Mouse (Mus musculus) megakaryocyte-erythroid progenitor cell, adult 5-6 weeks (primary cell): ENCODE data around the gene Grid1. TPM values are rescaled to one million over a fixed set of nuclear protein-coding genes. Genes with fewer than 3 reads are reported as not detected.

Experiments used
- ATAC-seq: replicated peaks from 2 replicates; pipeline ENCODE4 v1.8.0; 2016; ENCODE audit warnings: mild to moderate bottlenecking, inconsistent platforms; ENCODE audit not compliant: severe bottlenecking, poor library complexity, low FRiP score, low TSS enrichment
- total RNA-seq, 2 experiments: library from RNA; stranded (forward) in 1 of 2; stranded (reverse) in 1 of 2; fragments of 200-1000, 215-1000 nt in 1 of 2; fragments of >200 nt in 1 of 2; fragmentation: Nextera tagmentation in 1 of 2; gene quantifications; 2 replicates each; pipeline ENCODE4 v1.2.3; 2014 to 2017

The Grid1 gene
- total RNA-seq (2014; fragmentation: Nextera tagmentation) (not detected in 2 replicates), total RNA-seq (2017) (not detected in 2 replicates)

- ATAC-seq: no peak
Measured at GRCm38 (mm10) chr14:34819919-34820652, at the start of gene Grid1. TSS of gene Grid1 (plus strand) at chr14:34820108.

DNA sequence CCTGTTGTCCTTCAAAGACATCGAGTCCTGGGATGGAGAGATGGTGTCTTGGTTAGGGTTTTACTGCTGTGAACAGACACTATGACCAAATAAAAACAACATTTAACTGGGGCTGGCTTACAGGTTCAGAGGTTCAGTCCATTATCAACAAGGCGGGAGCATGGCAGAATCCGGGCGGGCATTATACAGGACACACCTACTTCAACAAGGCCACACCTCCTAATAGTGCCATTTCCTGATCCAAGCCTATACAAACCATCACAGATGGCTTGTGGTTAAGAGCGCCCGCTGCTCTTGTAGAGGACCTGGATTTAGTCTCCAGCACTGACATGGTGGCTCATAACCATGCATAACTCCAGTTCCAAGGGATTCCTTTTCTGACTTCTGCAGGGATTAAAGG is 49.4 kb upstream of the Grid1 start:
- no peak for ATAC-seq

DNA sequence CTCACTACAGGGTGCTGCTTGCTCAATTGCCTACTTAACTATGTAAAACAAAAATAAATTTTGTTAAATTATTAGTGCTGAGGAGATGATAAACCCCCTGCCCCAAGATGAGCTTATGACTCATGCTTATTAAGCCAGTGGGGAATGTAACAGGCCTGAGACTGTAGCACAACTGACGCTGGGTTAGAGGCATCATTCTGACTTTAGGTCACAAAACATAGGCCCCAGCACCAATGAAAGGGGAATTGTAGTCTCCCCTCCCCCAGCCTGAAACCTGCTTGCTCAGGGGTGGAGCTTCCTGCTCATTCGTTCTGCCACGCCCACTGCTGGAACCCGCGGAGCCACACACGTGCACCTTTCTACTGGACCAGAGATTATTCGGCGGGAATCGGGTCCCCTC is 48.3 kb upstream of the Grid1 start:
- ATAC-seq: no peak

DNA sequence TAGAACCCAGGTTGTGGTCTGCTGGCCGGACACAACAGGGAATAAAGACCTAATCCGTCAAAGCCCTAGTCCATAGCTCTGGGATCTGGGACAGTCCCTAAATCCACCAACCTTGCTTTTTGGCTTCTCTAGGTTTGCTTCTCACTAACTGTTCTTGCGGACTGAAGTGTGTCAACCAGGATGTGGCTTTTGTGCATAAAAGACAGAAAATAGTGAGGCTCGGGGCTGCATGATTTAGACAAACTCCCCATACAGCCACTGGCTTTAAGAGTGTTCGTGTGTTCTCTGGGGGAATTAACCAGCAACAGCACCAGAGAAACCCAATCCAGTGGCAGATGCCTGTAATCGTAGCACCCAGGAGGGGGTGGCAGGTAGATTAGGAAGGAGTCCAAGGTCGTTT is 47.8 kb upstream of the Grid1 start:
- no peak for ATAC-seq

DNA sequence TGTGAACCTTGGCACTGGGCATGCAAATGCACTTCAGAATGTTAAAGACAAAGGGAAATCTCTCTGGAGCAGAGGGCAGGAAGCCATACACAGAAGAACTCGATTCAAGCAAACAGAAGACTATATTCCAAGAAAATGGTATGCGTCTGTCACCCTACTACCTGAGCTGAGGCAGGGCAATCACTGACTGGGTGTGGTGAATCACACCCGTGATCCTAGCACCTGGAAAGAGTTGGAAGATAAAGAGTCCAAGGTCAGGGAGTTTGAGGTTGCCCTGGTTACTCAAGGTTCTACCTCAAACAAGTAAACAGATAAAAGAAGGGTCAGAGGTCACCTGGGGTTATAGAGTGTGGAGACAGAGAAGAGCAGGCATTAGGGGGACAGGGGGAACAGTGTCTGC is 46.2 kb upstream of the Grid1 start:
- no peak for ATAC-seq

GRCm38 (mm10) chr14:34774231-34774630 is 45.7 kb upstream of the Grid1 start:
- no peak for ATAC-seq

DNA sequence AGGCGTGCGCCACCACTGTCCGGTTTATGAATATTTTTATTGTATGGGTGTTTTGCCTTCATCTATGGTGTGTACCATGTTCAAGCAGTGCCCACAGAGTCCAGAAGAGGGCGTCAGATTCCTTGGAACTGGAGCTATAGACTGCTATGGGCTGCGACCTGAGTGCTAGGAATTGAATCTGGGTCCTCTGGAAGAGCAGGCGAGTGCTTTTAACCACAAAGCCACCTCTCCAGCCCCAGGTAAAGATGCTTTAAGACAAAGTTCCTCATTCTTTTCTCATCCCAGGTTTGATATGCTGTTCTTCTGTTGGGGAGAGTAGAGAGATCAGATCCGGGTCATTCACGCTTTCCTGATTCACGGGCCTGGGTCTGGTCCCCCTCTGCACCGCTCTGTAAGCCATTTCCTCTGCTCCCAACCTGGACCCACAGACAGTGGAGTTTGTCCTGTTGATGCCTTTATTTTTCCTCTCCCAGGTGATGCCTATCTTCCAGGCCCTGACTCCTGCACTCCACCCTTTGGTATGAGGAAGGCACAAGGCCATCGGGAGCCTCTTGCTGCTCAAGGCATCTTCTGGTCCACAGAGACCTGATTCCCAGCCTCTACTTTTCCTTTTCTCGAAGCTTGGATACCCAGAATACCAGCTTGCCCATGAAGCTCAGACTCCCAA is 43.1 kb upstream of the Grid1 start:
- ATAC-seq: no peak

- peak; percentile 77 for ATAC-seq
Measured at GRCm38 (mm10) chr14:34777810-34778209, 42.1 kb upstream of the Grid1 start.

- no peak for ATAC-seq
Measured at GRCm38 (mm10) chr14:34778760-34779159, 41.1 kb upstream of the Grid1 start.

DNA sequence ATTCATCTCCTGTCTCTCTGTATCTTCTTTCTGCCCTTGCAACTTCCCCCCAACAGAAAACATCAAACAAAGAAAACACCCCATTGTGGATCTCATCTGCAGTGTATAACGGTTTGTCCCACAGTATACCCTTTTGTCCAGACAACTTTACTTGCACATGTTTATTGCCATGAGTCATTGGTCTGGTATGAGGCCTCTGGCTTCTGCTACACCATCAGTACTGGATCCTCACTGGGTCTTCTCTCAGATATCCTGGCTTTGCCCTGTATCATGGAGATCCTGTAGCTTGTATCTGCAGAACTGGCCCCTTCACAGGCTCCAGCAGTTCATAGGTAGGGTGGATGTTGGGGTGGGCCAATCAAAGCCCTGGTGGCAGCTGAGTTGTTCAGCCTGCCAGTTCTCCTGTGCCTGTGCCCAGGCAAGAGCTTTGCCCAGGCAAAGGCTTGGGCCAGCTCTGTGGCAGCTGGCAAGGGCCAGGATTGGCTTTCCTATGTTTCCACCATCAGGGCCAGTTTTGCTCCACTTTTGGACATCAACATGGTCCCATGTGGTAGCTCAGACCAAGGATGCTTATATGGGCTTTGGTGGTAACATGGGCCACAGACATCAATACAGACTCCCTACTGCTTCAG is 26.4 kb upstream of the Grid1 start:
- no peak for ATAC-seq

DNA sequence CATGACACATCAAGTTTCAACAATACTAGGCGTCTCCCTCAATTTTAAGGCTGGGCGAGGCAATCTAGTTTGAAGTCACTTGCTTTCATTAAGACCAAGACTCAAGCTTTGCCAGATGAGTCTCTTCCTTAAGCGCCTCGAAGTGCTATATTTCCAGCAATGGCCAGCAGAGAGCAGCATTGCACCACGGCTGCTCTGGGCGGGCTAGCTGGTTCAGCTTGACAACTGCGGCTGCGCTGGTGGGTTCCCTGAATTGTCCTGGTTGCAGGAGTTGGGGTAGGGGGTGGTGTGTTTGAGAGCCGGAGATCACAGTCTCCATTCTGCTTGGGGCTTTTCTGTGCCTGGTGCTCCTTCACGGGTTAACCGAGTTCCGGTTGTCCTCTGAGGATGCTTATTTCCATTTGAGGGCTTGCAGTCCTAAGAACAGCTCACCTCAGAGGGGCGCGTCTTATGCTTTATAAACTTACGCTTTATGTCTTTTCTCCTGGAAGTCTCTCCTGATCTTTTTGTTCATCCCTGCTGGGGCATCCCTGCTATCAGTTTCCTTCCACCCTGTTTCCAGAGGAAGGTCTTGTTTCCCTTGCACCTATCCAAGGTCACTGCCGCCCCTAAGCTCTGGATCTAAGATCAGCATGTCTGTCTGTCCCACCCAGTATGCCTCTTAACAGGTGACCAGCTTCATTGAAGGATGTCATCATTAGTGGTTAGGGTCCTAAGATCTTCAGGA is 9.0 kb upstream of the Grid1 start:
- peak; percentile 90 for ATAC-seq

DNA sequence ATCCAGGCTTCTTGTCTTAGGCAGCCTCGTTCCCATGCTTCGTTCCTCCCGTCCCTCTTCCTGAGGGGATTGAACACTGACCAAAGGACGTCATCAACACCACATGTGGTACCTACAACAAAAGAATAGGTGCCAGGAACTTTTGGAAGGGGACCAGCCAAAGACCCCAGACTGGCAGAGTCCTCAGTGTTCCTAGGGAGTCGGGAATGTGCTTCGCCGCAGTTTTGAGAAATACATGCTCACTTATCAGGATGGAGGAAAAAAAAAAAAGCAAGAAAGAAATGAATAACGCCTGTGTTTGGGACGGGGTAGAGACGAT is 8.5 kb upstream of the Grid1 start:
- no peak for ATAC-seq

- ATAC-seq: no peak
Measured at GRCm38 (mm10) chr14:34816301-34816700, 3.6 kb upstream of the Grid1 start.

- no peak for ATAC-seq
Measured at GRCm38 (mm10) chr14:34818387-34818980, 1.4 kb upstream of the Grid1 start.

DNA sequence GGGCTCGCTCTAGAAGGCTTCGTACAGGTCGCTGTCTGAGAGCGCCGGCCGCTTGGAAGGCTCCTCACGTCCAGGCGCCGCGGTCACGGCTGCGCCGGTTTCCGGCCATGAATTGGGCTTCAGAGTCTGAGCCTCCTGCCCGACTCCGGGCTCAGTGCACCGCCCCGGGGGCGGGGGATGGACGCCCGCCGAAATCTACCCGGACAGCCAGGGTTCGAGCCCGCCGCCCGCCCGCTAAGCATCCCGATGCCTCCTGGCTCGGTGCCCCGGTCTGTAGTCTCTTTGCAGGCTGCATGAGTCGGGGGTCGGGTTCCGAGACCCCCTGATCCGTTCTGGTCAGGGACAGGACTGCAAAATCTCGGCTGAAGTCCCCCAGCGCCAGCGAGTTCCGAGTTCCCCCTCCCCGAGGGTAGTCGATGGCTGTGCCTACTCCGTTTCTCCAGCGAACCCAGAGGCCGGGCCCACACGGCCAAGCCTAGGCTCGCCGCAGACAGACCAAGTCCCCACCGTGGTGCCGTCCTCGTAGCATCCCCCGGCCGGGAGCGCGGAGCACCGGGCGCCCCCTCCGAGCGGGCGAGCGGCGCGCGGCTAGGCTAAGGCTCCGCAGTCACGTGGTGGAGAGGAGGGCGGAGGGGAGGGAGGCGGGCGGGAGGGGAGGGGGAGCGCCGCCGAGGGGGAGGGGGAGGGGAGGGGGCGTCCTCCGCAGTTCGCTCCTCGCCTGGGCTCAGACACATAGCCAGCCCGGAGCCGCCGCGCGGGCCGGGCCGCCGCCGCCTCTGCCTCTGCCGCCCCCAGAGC is 588 bp upstream of the Grid1 start:
- ATAC-seq: no peak

GRCm38 (mm10) chr14:34820653-34821005 is 721 bp downstream of the Grid1 start:
- no peak for ATAC-seq

DNA sequence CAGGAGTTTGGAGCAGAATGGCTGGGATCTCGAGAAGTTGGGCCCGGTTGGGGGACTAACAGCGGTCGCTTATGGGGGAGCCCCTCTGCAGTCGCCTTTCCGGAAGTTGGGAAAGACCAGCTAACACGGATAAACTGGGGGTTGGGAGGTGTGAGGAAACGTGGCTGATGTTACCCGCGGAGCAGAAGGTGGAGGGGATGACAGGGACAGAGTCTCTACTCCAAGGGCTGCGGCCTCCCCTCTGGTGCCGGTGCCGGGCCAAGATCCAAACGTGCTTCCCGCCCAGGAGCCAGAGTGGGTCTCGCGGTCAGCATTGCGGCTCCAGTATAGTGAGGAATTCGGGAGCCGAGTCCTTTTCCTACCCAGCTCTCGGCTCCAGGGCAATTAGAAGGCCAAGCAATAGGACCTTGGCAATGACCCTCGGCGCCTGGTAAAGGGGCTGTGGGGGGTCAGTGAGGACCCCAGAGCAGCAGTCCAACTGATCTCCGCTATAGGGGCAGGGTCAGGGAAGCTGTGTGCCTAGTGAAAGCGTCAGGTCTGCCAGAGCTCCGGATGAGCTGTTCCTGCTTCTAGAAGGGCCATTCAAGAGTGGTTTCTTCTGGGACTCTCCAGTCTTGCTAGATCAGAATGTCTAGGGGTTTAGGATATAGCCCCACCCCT is 1.4 kb downstream of the Grid1 start:
- no peak for ATAC-seq

GRCm38 (mm10) chr14:34823136-34823535 is 3.2 kb downstream of the Grid1 start:
- ATAC-seq: no peak

DNA sequence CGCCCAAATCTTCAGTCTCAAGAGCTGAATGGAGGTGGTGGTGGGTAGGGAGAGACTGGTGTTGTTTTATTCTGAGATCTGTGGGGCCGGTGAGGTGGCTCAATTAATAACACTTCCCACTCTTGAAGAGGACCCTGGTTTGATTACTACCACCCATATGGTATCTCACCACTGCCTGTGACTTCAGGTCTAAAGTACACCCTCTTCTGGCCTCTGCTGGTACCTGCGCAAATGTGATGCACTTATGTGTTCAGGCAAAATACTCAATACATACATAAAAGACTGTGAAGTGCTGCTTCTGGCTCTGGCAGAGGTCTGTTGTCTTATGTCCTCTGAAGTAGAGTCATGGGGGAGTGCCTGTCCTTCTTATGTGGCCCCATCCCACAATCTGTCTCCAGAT is 4.3 kb downstream of the Grid1 start:
- ATAC-seq: no peak
